Mouse (Mus musculus) mouse trophoblast stem cell (cell line): ENCODE measurements around the gene Cog1.

Source experiments
- in situ Hi-C, 2 experiments: fragments of 300-500 bp; cut with MseI, MboI; formaldehyde crosslinking; loops; 2 replicates in 1 of 2; 3 replicates in 1 of 2; pipeline ENCODE4 v1.15.1; 2025

Cog1 gene

DNA sequence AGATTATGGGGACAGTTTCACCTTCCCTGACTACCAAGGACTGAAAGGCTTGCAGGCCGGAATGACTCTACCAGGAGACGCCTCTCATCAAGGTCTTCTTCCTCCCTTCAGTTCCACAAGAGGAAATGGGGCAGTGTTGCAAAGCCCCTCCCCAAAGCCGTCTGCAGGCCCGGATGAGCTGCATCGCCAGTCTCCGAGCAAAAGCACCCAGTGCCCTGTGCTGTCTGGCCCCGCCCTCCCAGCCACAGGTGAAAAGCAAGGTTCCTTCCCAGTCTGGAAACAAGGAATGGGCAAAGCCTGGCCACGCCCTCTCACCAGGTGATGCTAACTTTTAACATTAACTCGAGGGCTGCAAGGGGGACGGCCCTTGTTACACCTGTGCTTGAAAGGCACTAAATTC, 17.7 kb downstream of the Cog1 start:
- in situ Hi-C loops: no loop called here

- in situ Hi-C loops: no loop called here
Measured at GRCm38 (mm10) chr11:113667122-113667521, 18.2 kb downstream of the Cog1 start.

GRCm38 (mm10) chr11:113667704-113668103, 18.7 kb downstream of the Cog1 start:
- in situ Hi-C loops: no loop called here

- in situ Hi-C loops: no loop called here
Measured at GRCm38 (mm10) chr11:113668857-113669256, 19.9 kb downstream of the Cog1 start.

- in situ Hi-C loops: no loop called here
Measured at GRCm38 (mm10) chr11:113669711-113670110, 20.7 kb downstream of the Cog1 start.

DNA sequence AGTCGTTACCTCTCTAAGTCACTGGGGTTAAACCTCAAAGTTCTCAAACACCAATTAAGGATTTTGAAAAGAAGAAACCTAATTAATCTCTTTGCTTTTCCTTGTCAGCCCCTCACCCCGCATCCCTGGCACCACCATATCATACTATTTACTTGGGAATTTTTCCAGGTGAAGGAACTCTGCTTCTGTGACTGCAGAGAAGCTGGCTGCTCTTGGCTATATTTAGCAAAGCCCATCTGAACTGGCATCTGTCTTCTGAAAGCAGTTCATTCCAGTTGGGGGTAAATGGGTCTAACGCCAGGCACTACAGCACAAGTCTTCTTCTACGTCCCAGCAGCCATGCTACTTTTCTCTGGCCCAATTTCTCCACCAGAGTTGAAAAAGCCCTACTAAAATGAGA, 24.6 kb downstream of the Cog1 start:
- in situ Hi-C loops: no loop called here

- in situ Hi-C loops: no loop called here
Measured at GRCm38 (mm10) chr11:113674595-113674994, 25.6 kb downstream of the Cog1 start.

- in situ Hi-C loops: no loop called here
Measured at GRCm38 (mm10) chr11:113676847-113677246, 27.9 kb downstream of the Cog1 start.

GRCm38 (mm10) chr11:113677378-113677777, 28.4 kb downstream of the Cog1 start:
- in situ Hi-C loops: no loop called here

GRCm38 (mm10) chr11:113678373-113678772, 29.4 kb downstream of the Cog1 start:
- in situ Hi-C loops: no loop called here

GRCm38 (mm10) chr11:113680954-113681353, 32.0 kb downstream of the Cog1 start:
- in situ Hi-C loops: no loop called here

GRCm38 (mm10) chr11:113681979-113682378, 33.0 kb downstream of the Cog1 start:
- in situ Hi-C loops: no loop called here

- in situ Hi-C loops: no loop called here
Measured at GRCm38 (mm10) chr11:113682897-113683626, 34.1 kb downstream of the Cog1 start.

GRCm38 (mm10) chr11:113683627-113683956, 34.6 kb downstream of the Cog1 start:
- in situ Hi-C loops: no loop called here

- in situ Hi-C loops: no loop called here
Measured at GRCm38 (mm10) chr11:113683957-113684706, 35.2 kb downstream of the Cog1 start, which contains the start of the genes Fam104a and D11Wsu47e. Gene Fam104a, minus strand, starts transcription at chr11:113684155. Gene D11Wsu47e, plus strand, starts transcription at chr11:113684412.

GRCm38 (mm10) chr11:113684707-113685426, 35.9 kb downstream of the Cog1 start:
- in situ Hi-C loops: no loop called here

- in situ Hi-C loops: no loop called here
Measured at GRCm38 (mm10) chr11:113687031-113687430, 38.1 kb downstream of the Cog1 start.

- in situ Hi-C loops: no loop called here
Measured at GRCm38 (mm10) chr11:113690506-113690905, 41.5 kb downstream of the Cog1 start.

DNA sequence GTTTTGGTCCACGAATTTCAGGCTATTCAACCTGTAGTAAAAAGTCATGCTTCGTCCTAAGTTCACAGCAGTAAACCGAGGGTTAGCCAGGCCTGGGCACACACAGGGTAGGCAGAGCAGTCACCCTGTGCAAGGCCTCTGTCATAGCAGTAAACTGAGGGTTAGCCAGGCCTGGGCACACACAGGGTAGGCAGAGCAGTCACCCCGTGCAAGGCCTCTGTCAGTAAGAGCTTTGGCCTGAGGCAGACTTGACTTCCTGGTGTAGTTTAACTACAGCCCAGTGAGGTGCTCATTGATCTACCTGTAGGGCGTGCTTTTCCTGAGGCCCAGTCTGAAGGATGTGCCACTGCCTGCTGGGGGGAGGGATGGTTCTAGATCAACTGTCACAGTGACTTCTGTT, 42.3 kb downstream of the Cog1 start:
- in situ Hi-C loops: no loop called here

- in situ Hi-C loops: no loop called here
Measured at GRCm38 (mm10) chr11:113691851-113692250, 42.9 kb downstream of the Cog1 start.

- in situ Hi-C loops: no loop called here
Measured at GRCm38 (mm10) chr11:113697571-113697970, 48.6 kb downstream of the Cog1 start.

- in situ Hi-C loops: no loop called here
Measured at GRCm38 (mm10) chr11:113698013-113698545, 49.1 kb downstream of the Cog1 start.
